Mouse (Mus musculus) olfactory bulb, adult 2 months (tissue): ENCODE results near the gene Lancl3. TPM values are rescaled to one million over a fixed set of nuclear protein-coding genes. Genes with fewer than 3 reads are reported as not detected.
"Not testable (repeated sequence)": the region's sequence is repeated elsewhere in the genome, so short reads cannot be mapped to it uniquely, and the experiment has no call there.

ENCODE experiments used
- H3K27ac ChIP-seq: fragments of 200-500 bp; 2 replicates; pipeline ENCODE4 v1.5.1; 2012; ENCODE audit warnings: low read depth, low read length; ENCODE audit not compliant: insufficient read depth
- H3K4me1 ChIP-seq: fragments of 200-500 bp; 2 replicates; pipeline ENCODE4 v1.6.1; 2012; ENCODE audit warnings: low read length; ENCODE audit not compliant: control insufficient read depth, insufficient read depth
- H3K4me3 ChIP-seq: fragments of 200-500 bp; 2 replicates; pipeline ENCODE4 v1.5.1; 2012; ENCODE audit warnings: mild to moderate bottlenecking, low read depth, low read length, moderate library complexity; ENCODE audit not compliant: insufficient read depth
- CTCF ChIP-seq: fragments of 200-500 bp; IDR thresholded peaks from 2 replicates; pipeline ENCODE4 v1.5.1; 2012; ENCODE audit warnings: low read depth, mild to moderate bottlenecking, low read length, moderate library complexity; ENCODE audit not compliant: insufficient read depth
- POLR2A ChIP-seq: fragments of 200-500 bp; IDR thresholded peaks from 2 replicates; pipeline ENCODE4 v1.6.1; 2012; ENCODE audit warnings: mild to moderate bottlenecking, low read depth, low read length, moderate library complexity; ENCODE audit not compliant: insufficient read depth
- WGBS: fragments of 180-500 bp; shearing (Covaris S2); methylation state at CpG from one replicate; pipeline ENCODE4 v1.1.7; 2018; 5-methylcytosine and 5-hydroxymethylcytosine counted together
- polyA plus RNA-seq: library from polyadenylated mRNA; stranded (reverse); fragments of >200 nt; gene quantifications from 2 replicates; pipeline ENCODE4 v1.2.4, GENCODE M21; 2012; ENCODE audit warnings: low replicate concordance; ENCODE audit not compliant: missing spikeins, insufficient read depth, insufficient read length

The Lancl3 gene
- polyA plus RNA-seq, 1 experiment, result not detected

GRCm38 (mm10) chrX:9254901-9255300, 55.2 kb downstream of the Lancl3 start:
- Histone ChIP-seq H3K4me1 (no peaks in the 10 kb centered on the region), H3K27ac (no peak overlapping the region), H3K4me3 (no peak overlapping the region)
- TF ChIP-seq POLR2A (no peak), CTCF (no peak)
- WGBS, result 88% methylated on average over 3 of the region's 3 CpGs

- Histone ChIP-seq H3K27ac (no peak within 1 kb of the TSS), H3K4me3 (no peak within 1 kb of the TSS), H3K4me1 (no peaks in the 10 kb centered on the region)
- TF ChIP-seq CTCF, result no peak
- no peak for TF ChIP-seq POLR2A
- 83% methylated on average over 5 of the region's 5 CpGs for WGBS
Observed at GRCm38 (mm10) chrX:9256766-9257165, 57.1 kb downstream of the Lancl3 start, which contains the start of gene Gm14862. Gm14862 (minus strand) TSS chrX:9256899.

DNA sequence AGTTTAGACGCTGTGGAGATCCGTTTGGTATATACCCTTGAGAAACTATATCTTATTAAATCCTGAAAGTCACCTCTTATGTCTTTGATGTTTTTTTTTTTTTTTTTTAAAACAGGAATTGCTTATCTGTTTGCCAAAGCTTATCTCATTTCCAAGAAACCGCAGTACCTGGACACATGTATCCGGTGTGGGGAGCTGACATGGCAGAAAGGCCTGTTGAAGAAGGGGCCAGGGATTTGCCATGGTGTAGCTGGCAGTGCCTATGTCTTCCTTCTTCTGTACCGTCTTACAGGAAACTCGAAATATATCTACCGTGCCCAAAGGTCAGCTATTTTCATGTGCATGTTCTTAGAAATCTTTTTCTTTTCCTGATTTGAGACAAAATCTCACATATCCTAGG, 58.1 kb downstream of the Lancl3 start:
- TF ChIP-seq CTCF, result no peak
- TF ChIP-seq POLR2A, result no peak
- Histone ChIP-seq H3K4me1 (no peaks in the 10 kb centered on the region), H3K4me3 (no peak overlapping the region), H3K27ac (no peak overlapping the region)
- WGBS, result 95% methylated on average over 7 of the region's 7 CpGs

GRCm38 (mm10) chrX:9259267-9259666, 59.6 kb downstream of the Lancl3 start:
- WGBS, result 77% methylated on average over 1 of the region's 1 CpGs
- TF ChIP-seq CTCF (no peak), POLR2A (no peak)
- Histone ChIP-seq H3K4me1 (no peaks in the 10 kb centered on the region), H3K4me3 (no peak overlapping the region), H3K27ac (no peak overlapping the region)

DNA sequence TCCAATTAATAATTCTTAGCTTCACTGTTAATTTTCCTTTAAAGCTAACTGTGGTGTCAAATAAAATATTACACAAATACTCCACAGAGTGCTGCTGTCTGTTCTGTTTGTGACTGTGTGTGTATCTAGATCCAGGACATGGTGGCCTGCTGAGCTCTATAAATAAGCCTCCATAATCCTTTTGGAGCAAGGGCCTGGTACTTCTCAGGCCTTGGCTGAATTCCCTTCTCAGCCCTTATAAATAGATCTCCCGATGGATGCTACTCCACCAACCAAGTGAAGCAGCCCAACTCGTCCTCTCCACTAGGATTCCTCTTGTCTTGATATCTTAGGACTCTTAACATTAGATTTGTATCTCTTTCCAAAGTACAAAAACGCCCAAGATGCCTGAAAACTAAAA, 71.4 kb downstream of the Lancl3 start:
- Histone ChIP-seq H3K27ac (no peak overlapping the region), H3K4me3 (no peak overlapping the region), H3K4me1 (no peaks in the 10 kb centered on the region)
- WGBS, result 51% methylated on average over 3 of the region's 3 CpGs
- no peak for TF ChIP-seq POLR2A
- no peak for TF ChIP-seq CTCF

GRCm38 (mm10) chrX:9271947-9272459, 72.3 kb downstream of the Lancl3 start:
- no peak for TF ChIP-seq CTCF
- TF ChIP-seq POLR2A, result no peak
- 21% methylated on average over 8 of the region's 8 CpGs for WGBS
- Histone ChIP-seq H3K27ac (no peak overlapping the region), H3K4me3 (peak overlapping the region; percentile 89), H3K4me1 (no peaks in the 10 kb centered on the region)

DNA sequence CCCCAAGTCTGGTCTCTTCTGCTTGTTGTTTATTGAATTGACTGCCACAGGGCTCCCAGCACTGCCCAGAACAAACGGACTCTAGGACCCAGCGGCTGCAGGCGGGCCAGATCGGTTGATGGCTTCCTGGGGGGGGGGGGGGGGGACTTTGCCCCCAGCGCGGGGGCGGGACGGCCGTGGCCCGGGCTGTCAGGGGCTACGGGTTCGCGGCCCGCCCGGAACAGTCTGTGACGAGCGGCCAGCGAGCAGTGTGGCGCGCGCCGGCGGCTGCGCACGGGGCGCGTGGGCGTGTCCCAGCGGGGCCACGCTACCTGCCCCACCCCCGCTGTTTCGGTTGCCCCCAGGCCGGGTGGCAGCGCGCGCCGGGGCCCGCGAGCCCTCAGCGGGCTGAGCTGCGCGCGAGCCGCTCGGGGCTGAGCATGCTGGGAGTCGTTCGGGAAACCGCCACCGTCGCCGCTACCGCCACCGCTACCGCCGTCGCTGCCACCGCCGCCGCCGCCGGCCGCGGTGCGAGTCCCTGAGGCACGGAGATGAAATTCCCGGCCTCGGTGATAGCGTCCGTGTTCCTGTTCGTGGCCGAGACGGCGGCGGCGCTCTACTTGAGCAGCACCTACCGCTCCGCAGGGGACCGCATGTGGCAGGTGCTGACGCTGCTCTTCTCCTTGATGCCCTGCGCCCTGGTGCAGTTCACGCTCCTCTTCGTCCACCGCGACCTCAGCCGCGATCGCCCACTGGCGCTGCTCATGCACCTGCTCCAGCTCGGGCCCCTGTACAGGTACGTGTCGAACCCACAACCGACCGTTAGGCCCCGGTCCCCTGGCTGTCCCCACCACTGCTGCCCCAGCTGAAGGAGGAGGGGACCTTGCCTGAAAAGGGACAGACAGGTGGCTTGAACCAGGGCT, 73.0 kb downstream of the Lancl3 start, which contains the start of gene Xk:
Xk (plus strand) TSS at position 297 of the 902 bp plus-strand sequence.
- Histone ChIP-seq H3K27ac (no peak within 1 kb of the TSS), H3K4me3 (peak within 1 kb of the TSS; percentile 89), H3K4me1 (no peaks in the 10 kb centered on the region)
- WGBS, result 19% methylated on average over 74 of the region's 94 CpGs
- TF ChIP-seq CTCF, result no peak
- TF ChIP-seq POLR2A, result no peak

GRCm38 (mm10) chrX:9273377-9274002, 73.8 kb downstream of the Lancl3 start:
- WGBS, result 57% methylated on average over 12 of the region's 12 CpGs
- Histone ChIP-seq H3K4me1 (no peaks in the 10 kb centered on the region), H3K4me3 (peak overlapping the region; percentile 89), H3K27ac (no peak overlapping the region)
- TF ChIP-seq POLR2A, result no peak
- TF ChIP-seq CTCF, result no peak

DNA sequence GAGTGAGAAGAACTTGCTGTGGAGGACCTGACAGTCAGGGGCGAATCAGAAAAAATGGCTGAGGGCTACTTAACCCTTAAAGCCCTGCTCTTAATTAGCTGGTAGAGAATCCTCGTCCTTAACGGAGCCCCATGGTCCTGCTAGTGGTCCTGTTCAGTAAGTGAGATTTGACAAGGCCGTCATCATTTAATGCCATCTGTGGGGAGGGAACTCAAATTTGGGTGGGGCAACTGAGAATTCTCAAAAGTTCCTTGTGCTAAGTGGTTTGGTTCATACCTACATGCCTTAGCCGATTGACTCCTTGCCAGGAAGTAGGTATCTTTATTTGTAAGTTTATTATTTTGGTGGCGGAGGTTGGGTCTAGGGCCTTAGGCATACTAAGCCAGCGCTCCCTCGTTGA, 74.6 kb downstream of the Lancl3 start:
- Histone ChIP-seq H3K27ac (no peak overlapping the region), H3K4me3 (no peak overlapping the region), H3K4me1 (no peaks in the 10 kb centered on the region)
- no peak for TF ChIP-seq POLR2A
- WGBS, result 86% methylated on average over 8 of the region's 8 CpGs

- H3K4me3 ChIP-seq, H3K4me1 ChIP-seq, H3K27ac ChIP-seq: not testable (repeated sequence)
- WGBS, result no CpG with 5 or more reads among the region's 1 CpGs
Observed at GRCm38 (mm10) chrX:9283464-9283863, 83.8 kb downstream of the Lancl3 start, which contains the start of gene H2al1m. H2al1m (plus strand) TSS chrX:9283764.

GRCm38 (mm10) chrX:9293140-9293829, 93.6 kb downstream of the Lancl3 start:
- 87% methylated on average over 4 of the region's 4 CpGs for WGBS
- not testable (repeated sequence) for H3K4me3 ChIP-seq, H3K27ac ChIP-seq, H3K4me1 ChIP-seq
